Mouse (Mus musculus) cerebellum, postnatal 25 days (tissue): ENCODE measurements at regions not wholly inside any gene's neighbourhood (a gene's known extent, or its start where the extent isn't known, plus 50 kb on each side); places are given as distances from the start of the nearest gene placed in this dataset.
A peak's percentile ranks its signal among the peaks of the same experiment; 100 is the strongest.

Experiments used
- DNase-seq, 2 experiments: peaks; one replicate each; pipeline ENCODE4 v3.0.0; 2021; ENCODE audit warnings: mixed read lengths in 2 of 2

- no peak for DNase-seq
Measured at GRCm38 (mm10) chr11:19151026-19151425, 132.2 kb upstream of the Meis1 start.

GRCm38 (mm10) chr11:19153714-19154113 is 134.9 kb upstream of the Meis1 start:
- no peak for DNase-seq

- no peak for DNase-seq
Measured at GRCm38 (mm10) chr11:19154813-19155616, 136.2 kb upstream of the Meis1 start.

- DNase-seq = no peak
Measured at GRCm38 (mm10) chr11:19155617-19155983, 136.8 kb upstream of the Meis1 start.

GRCm38 (mm10) chr11:19160227-19160626 is 141.4 kb upstream of the Meis1 start:
- no peak for DNase-seq

GRCm38 (mm10) chr11:19160669-19161068 is 141.9 kb upstream of the Meis1 start:
- DNase-seq = no peak

GRCm38 (mm10) chr11:19170938-19171337 is 152.2 kb upstream of the Meis1 start:
- DNase-seq = no peak

- no peak for DNase-seq
Measured at GRCm38 (mm10) chr11:19174305-19175017, 155.7 kb upstream of the Meis1 start.

- DNase-seq = no peak
Measured at GRCm38 (mm10) chr11:19179290-19179689, 160.5 kb upstream of the Meis1 start.

GRCm38 (mm10) chr11:19189778-19190177 is 171.0 kb upstream of the Meis1 start:
- no peak for DNase-seq

- DNase-seq = no peak
Measured at GRCm38 (mm10) chr11:19194464-19194863, 175.7 kb upstream of the Meis1 start.

GRCm38 (mm10) chr11:19197790-19198189 is 179.0 kb upstream of the Meis1 start:
- no peak for DNase-seq

- no peak for DNase-seq
Measured at GRCm38 (mm10) chr11:19202602-19203517, 184.1 kb upstream of the Meis1 start.

GRCm38 (mm10) chr11:19203518-19203900 is 184.7 kb upstream of the Meis1 start:
- no peak for DNase-seq

- peak in 1 of 2 experiments; percentile 12 for DNase-seq
Measured at GRCm38 (mm10) chr11:19203968-19204367, 185.2 kb upstream of the Meis1 start.

GRCm38 (mm10) chr11:19204521-19204920 is 185.7 kb upstream of the Meis1 start:
- no peak for DNase-seq

GRCm38 (mm10) chr11:19205174-19205573 is 186.4 kb upstream of the Meis1 start:
- no peak for DNase-seq

- no peak for DNase-seq
Measured at GRCm38 (mm10) chr11:19219476-19219875, 200.7 kb upstream of the Meis1 start.

- DNase-seq = no peak
Measured at GRCm38 (mm10) chr11:19221442-19221841, 202.7 kb upstream of the Meis1 start.

- DNase-seq = no peak
Measured at GRCm38 (mm10) chr11:19226756-19227155, 208.0 kb upstream of the Meis1 start.

GRCm38 (mm10) chr11:19227716-19228115 is 208.9 kb upstream of the Meis1 start:
- no peak for DNase-seq

GRCm38 (mm10) chr11:19246390-19247114 is 227.8 kb upstream of the Meis1 start:
- no peak for DNase-seq
